Mouse (Mus musculus) testis, adult 2 months (tissue): ENCODE results near the gene Pkp1.

Experiments
- CTCF ChIP-seq: fragments of 200-500 bp; IDR thresholded peaks from 2 replicates; pipeline ENCODE4 v1.5.1; 2012; ENCODE audit warnings: low read depth, mild to moderate bottlenecking, inconsistent platforms, low read length, moderate library complexity; ENCODE audit not compliant: control insufficient read depth, insufficient read depth, insufficient replicate concordance
- POLR2A ChIP-seq: fragments of 200-500 bp; IDR thresholded peaks from 2 replicates; pipeline ENCODE4 v1.6.1; 2012; ENCODE audit warnings: low read depth, mild to moderate bottlenecking, inconsistent platforms, low read length, moderate library complexity; ENCODE audit not compliant: control insufficient read depth

DNA sequence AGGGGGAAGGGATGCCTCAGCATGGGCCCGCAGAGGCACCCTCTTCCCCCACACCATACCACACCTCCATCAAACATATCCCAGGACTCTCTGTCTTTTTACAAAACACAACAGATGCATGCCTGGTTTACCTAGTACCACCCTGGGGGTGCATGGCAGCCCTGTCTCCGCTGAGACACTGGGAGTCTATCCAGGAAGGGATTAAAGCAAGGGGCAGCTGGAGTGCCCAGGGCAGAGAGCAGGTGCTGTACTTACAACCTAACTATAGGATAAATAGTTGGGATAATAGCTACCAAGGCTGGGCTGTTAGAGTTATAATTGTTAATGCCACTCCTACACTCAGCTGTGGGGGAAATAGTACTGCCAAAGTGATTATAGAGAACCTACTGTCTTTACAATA is 29.9 kb upstream of the Pkp1 start:
- TF ChIP-seq CTCF (no peak), POLR2A (no peak)
